Mouse (Mus musculus): ENCODE measurements around the gene Calml3.

Gene Calml3

DNA sequence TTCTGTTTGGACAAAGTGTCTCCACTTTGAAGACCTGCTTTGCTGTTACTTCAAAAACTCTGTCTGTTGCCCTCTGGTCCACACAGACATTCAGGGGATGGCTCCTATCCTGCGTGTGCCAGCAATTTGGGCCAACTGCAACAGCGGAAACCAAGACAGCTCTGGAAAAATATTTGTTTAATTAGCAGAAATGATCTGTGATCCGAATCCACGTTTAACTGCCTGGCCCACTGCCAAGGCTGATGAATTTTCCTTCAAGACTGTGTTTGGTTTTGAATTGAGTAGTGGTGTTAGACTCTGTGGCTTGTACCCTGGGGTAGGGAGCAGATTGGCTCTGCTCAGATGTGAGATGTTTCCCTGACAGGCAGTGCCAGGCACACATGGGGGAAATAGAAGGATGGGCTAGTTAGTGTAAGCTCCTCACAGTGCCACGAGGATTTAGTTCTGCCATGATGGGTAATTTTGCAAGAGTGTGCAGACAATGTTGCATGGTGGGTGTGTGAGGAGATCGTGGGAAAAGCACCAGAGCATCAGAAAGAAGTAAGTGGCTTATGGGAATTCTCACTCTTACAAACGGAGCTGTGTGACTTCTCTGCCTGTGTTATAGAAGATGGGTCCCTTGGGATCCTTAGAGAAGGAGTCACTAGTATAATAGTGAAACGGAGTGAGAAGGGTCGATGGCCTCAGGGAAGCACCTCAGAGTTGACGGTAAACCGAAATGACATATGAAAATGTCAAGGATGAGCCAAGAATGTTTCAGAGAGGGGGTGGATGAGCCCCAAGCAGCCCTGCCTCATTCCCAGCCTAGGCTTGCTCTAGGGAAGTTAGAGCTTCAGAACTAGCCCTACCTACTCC, 33.7 kb downstream of the Calml3 start:
- Histone ChIP-seq H3K36me3 (ENCODE audit: insufficient read depth, low read length) (no peaks in the 10 kb centered on the region), H3K27me3 (ENCODE audit: insufficient read depth, low read length) (peaks cover 4% of the 10 kb centered on the region; the same call in 1 of the 2 replicates), H3K4me3 (replicated peaks; ENCODE audit: low read length) (no peak overlapping the region), H3K9me3 (ENCODE audit: low read length) (0 out of 2 replicates have a peak, but pooled peaks cover 3% of the 10 kb centered on the region), H3K4me1 (replicated peaks; ENCODE audit: low read depth, low read length) (peaks cover 8% of the 10 kb centered on the region; the same call in 1 of the 2 replicates)
- TF ChIP-seq POU5F1 (IDR thresholded peaks at IDR 0.05; ENCODE audit: borderline replicate concordance, low read length) (no peak), CTCF (conservative IDR thresholded peaks at IDR 0.05; ENCODE audit: low read length) (no peak), NANOG (IDR thresholded peaks at IDR 0.05; ENCODE audit: borderline replicate concordance, low read length) (no peak)

DNA sequence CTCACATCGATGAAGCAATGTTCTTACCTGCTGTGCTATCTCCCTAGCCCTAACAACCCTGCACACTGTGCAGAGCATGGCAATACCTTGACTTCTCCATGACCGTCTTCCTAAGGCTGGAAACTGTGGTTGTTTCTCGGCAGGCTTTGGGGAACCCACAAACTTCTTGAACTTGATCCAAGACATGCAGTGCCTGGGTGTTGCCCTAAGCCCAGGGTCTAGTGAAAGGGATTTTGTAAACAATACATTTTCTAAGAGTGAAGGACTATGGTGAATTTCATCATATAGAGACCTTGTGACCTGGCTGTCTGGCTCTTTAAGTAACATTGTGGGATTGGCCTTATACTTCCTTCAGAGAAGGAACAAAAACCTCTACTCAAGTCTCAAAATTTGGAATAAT, 34.6 kb downstream of the Calml3 start:
- peaks cover 4% of the 10 kb centered on the region; the same call in 1 of the 2 replicates for H3K27me3 ChIP-seq (ENCODE audit: insufficient read depth, low read length)
- no peak overlapping the region for H3K4me3 ChIP-seq (replicated peaks; ENCODE audit: low read length)
- no peaks in the 10 kb centered on the region for H3K36me3 ChIP-seq (ENCODE audit: insufficient read depth, low read length)
- 0 out of 2 replicates have a peak, but pooled peaks cover 3% of the 10 kb centered on the region for H3K9me3 ChIP-seq (ENCODE audit: low read length)
- H3K4me1 ChIP-seq (replicated peaks; ENCODE audit: low read depth, low read length): peaks cover 8% of the 10 kb centered on the region; the same call in 1 of the 2 replicates
- TF ChIP-seq NANOG (IDR thresholded peaks at IDR 0.05; ENCODE audit: borderline replicate concordance, low read length) (no peak), POU5F1 (IDR thresholded peaks at IDR 0.05; ENCODE audit: borderline replicate concordance, low read length) (no peak), CTCF (conservative IDR thresholded peaks at IDR 0.05; ENCODE audit: low read length) (no peak)

- peaks cover 8% of the 10 kb centered on the region; the same call in 1 of the 2 replicates for H3K4me1 ChIP-seq (replicated peaks; ENCODE audit: low read depth, low read length)
- no peak overlapping the region for H3K4me3 ChIP-seq (replicated peaks; ENCODE audit: low read length)
- 0 out of 2 replicates have a peak, but pooled peaks cover 3% of the 10 kb centered on the region for H3K9me3 ChIP-seq (ENCODE audit: low read length)
- H3K27me3 ChIP-seq (ENCODE audit: insufficient read depth, low read length): peaks cover 4% of the 10 kb centered on the region; the same call in 1 of the 2 replicates
- H3K36me3 ChIP-seq (ENCODE audit: insufficient read depth, low read length): no peaks in the 10 kb centered on the region
- TF ChIP-seq NANOG (IDR thresholded peaks at IDR 0.05; ENCODE audit: borderline replicate concordance, low read length) (no peak), POU5F1 (IDR thresholded peaks at IDR 0.05; ENCODE audit: borderline replicate concordance, low read length) (no peak), CTCF (conservative IDR thresholded peaks at IDR 0.05; ENCODE audit: low read length) (no peak)
These were observed 35.5 kb downstream of the Calml3 start for GRCm38 (mm10) chr13:3768621-3769020.

DNA sequence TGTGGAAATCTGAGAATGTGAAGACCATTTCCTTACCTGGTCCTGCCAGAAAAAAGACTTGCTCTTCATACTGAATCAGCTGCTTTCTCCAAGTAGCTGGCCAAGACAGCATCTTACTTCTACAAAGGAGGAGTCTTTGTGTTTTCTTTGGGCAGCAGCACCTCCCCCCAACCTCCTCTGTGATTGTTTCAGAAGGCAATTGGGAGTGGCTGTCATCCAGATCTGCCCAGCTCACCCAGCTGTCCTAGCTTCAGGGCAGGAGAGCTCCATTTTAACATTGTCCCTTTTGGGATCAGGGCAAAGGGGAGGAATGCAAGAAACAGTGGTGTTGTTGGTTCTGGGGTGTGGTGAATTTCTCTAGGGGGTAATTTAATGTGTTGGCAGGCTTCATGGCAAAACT, 37.0 kb downstream of the Calml3 start:
- no peak overlapping the region for H3K4me3 ChIP-seq (replicated peaks; ENCODE audit: low read length)
- H3K4me1 ChIP-seq (replicated peaks; ENCODE audit: low read depth, low read length): peaks cover 8% of the 10 kb centered on the region; the same call in 1 of the 2 replicates
- 0 out of 2 replicates have a peak, but pooled peaks cover 3% of the 10 kb centered on the region for H3K9me3 ChIP-seq (ENCODE audit: low read length)
- no peak for TF ChIP-seq NANOG (IDR thresholded peaks at IDR 0.05; ENCODE audit: borderline replicate concordance, low read length)
- no peak for TF ChIP-seq POU5F1 (IDR thresholded peaks at IDR 0.05; ENCODE audit: borderline replicate concordance, low read length)
- no peak for TF ChIP-seq CTCF (conservative IDR thresholded peaks at IDR 0.05; ENCODE audit: low read length)
- no peaks in the 10 kb centered on the region for H3K36me3 ChIP-seq (ENCODE audit: insufficient read depth, low read length)
- peaks cover 4% of the 10 kb centered on the region; the same call in 1 of the 2 replicates for H3K27me3 ChIP-seq (ENCODE audit: insufficient read depth, low read length)

GRCm38 (mm10) chr13:3765781-3766180, 38.3 kb downstream of the Calml3 start:
- Histone ChIP-seq H3K4me3 (replicated peaks; ENCODE audit: low read length) (no peak overlapping the region), H3K9me3 (ENCODE audit: low read length) (0 out of 2 replicates have a peak, but pooled peaks cover 3% of the 10 kb centered on the region), H3K4me1 (replicated peaks; ENCODE audit: low read depth, low read length) (peaks cover 8% of the 10 kb centered on the region; the same call in 1 of the 2 replicates), H3K27me3 (ENCODE audit: insufficient read depth, low read length) (no peaks in the 10 kb centered on the region), H3K36me3 (ENCODE audit: insufficient read depth, low read length) (no peaks in the 10 kb centered on the region)
- no peak for TF ChIP-seq POU5F1 (IDR thresholded peaks at IDR 0.05; ENCODE audit: borderline replicate concordance, low read length)
- no peak for TF ChIP-seq NANOG (IDR thresholded peaks at IDR 0.05; ENCODE audit: borderline replicate concordance, low read length)
- TF ChIP-seq CTCF (conservative IDR thresholded peaks at IDR 0.05; ENCODE audit: low read length): no peak

DNA sequence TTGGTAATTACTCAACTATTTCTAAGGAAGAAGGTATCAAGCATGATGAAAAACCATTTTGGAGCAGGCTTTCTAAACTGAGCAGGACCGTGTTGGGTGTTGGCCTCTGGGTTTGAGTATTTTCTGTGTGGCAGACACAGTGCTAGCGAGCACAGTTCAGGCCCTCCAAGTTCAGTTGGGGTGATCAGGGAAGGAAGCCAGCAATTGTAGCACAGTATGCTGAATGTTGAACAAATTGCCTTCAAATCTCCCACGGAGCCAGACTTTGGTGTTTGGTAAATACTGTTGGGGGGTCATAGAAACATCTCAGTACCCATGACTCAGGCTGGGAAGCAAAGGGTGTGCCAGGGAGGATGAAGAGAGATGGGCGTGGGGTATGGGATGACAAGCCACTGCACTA, 43.0 kb downstream of the Calml3 start:
- no peaks in the 10 kb centered on the region for H3K36me3 ChIP-seq (ENCODE audit: insufficient read depth, low read length)
- no peak for TF ChIP-seq POU5F1 (IDR thresholded peaks at IDR 0.05; ENCODE audit: borderline replicate concordance, low read length)
- no peak for TF ChIP-seq CTCF (conservative IDR thresholded peaks at IDR 0.05; ENCODE audit: low read length)
- no peak for TF ChIP-seq NANOG (IDR thresholded peaks at IDR 0.05; ENCODE audit: borderline replicate concordance, low read length)
- H3K9me3 ChIP-seq (ENCODE audit: low read length): peaks cover 6% of the 10 kb centered on the region; the same call in 1 of the 2 replicates
- H3K27me3 ChIP-seq (ENCODE audit: insufficient read depth, low read length): no peaks in the 10 kb centered on the region
- H3K4me3 ChIP-seq (replicated peaks; ENCODE audit: low read length): no peak overlapping the region
- H3K4me1 ChIP-seq (replicated peaks; ENCODE audit: low read depth, low read length): no peaks in the 10 kb centered on the region

- Histone ChIP-seq H3K4me1 (replicated peaks; ENCODE audit: low read depth, low read length) (no peaks in the 10 kb centered on the region), H3K9me3 (ENCODE audit: low read length) (peaks cover 6% of the 10 kb centered on the region; the same call in 1 of the 2 replicates), H3K4me3 (replicated peaks; ENCODE audit: low read length) (no peak overlapping the region), H3K27me3 (ENCODE audit: insufficient read depth, low read length) (no peaks in the 10 kb centered on the region), H3K36me3 (ENCODE audit: insufficient read depth, low read length) (no peaks in the 10 kb centered on the region)
- TF ChIP-seq POU5F1 (IDR thresholded peaks at IDR 0.05; ENCODE audit: borderline replicate concordance, low read length) (no peak), CTCF (conservative IDR thresholded peaks at IDR 0.05; ENCODE audit: low read length) (no peak), NANOG (IDR thresholded peaks at IDR 0.05; ENCODE audit: borderline replicate concordance, low read length) (no peak)
These were observed 45.8 kb downstream of the Calml3 start for GRCm38 (mm10) chr13:3758347-3758746.

DNA sequence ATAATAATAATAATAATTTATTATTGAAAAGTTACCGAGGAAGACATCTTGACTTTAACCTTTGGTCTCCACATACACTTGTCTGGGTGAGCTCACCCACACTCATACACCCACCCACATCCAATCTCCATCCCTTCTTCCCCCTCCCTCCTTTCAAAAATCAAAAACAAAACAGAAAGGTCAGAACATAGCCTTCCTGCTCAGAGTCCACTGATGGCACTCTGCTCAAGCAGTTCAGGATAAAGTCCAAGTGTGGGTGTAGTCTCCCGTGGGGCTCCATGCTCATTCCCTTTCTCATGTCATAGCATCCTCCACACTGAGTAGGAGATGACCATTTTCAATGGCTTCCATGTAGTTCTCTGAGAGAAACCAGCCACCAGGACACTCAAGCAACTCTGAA, 50.8 kb downstream of the Calml3 start:
- H3K27me3 ChIP-seq (ENCODE audit: insufficient read depth, low read length): no peaks in the 10 kb centered on the region
- H3K9me3 ChIP-seq (ENCODE audit: low read length): no peaks in the 10 kb centered on the region; the same call in 1 of the 2 replicates
- H3K4me1 ChIP-seq (replicated peaks; ENCODE audit: low read depth, low read length): no peaks in the 10 kb centered on the region
- no peaks in the 10 kb centered on the region for H3K36me3 ChIP-seq (ENCODE audit: insufficient read depth, low read length)
- H3K4me3 ChIP-seq (replicated peaks; ENCODE audit: low read length): no peak overlapping the region
- TF ChIP-seq NANOG (IDR thresholded peaks at IDR 0.05; ENCODE audit: borderline replicate concordance, low read length): no peak
- no peak for TF ChIP-seq POU5F1 (IDR thresholded peaks at IDR 0.05; ENCODE audit: borderline replicate concordance, low read length)
- TF ChIP-seq CTCF (conservative IDR thresholded peaks at IDR 0.05; ENCODE audit: low read length): no peak
